Mouse (Mus musculus) C2C12 (cell line): Measurements from ENCODE around the gene Vti1a.

ENCODE experiments used
- CEBPB ChIP-seq: IDR thresholded peaks from one replicate; pipeline ENCODE4 v1.6.1; 2011; ENCODE audit warnings: low read depth, mild to moderate bottlenecking, control low read depth, moderate library complexity
- CTCF ChIP-seq: IDR thresholded peaks from one replicate; pipeline ENCODE4 v1.5.1; 2011; ENCODE audit not compliant: control insufficient read depth, insufficient read depth, insufficient read length
- FOSL1 ChIP-seq: IDR thresholded peaks from one replicate; pipeline ENCODE4 v1.8.0; 2011; ENCODE audit warnings: mild to moderate bottlenecking, low read length; ENCODE audit not compliant: poor library complexity, insufficient read depth, severe bottlenecking
- MAX ChIP-seq: IDR thresholded peaks from one replicate; pipeline ENCODE4 v1.6.1; 2011; ENCODE audit warnings: mild to moderate bottlenecking, control low read depth
- MYOD1 ChIP-seq: IDR thresholded peaks from one replicate; pipeline ENCODE4 v1.6.1; 2011; ENCODE audit warnings: low read depth; ENCODE audit not compliant: control insufficient read depth, insufficient read length
- MYOG ChIP-seq: IDR thresholded peaks from one replicate; pipeline ENCODE4 v1.6.1; 2011; ENCODE audit not compliant: control insufficient read depth, insufficient read length; ENCODE audit errors: extremely low read depth
- USF1 ChIP-seq: IDR thresholded peaks from one replicate; pipeline ENCODE4 v1.6.1; 2011; ENCODE audit warnings: low read depth, mild to moderate bottlenecking, control low read depth, moderate library complexity

DNA sequence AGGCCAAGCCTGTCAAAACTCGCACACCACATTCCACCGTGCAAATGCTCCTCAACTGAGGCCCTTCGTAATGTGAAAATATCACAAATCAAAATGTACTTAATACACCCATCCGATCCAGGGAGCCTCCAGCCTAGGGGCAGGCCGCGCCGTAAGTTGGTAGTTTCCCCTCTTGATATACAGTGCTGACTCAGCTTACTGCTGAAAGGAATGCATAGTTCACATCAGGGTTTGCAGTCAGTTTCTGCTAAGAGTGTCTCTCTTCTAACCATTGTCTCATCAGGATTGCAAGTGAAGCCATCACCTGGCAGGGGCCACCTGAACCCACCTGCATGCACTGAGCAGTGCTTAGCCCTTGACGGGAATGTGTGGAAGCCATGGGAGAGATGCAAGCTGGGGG, 255.4 kb downstream of the Vti1a start:
- no peak for TF ChIP-seq MAX
- TF ChIP-seq CTCF, result no peak
- TF ChIP-seq USF1, result no peak
- no peak for TF ChIP-seq CEBPB
- no peak for TF ChIP-seq FOSL1
- TF ChIP-seq MYOG, result no peak
- no peak for TF ChIP-seq MYOD1
